Mouse (Mus musculus) 3T3-L1 (cell line): Measurements from ENCODE around the gene Atrn.

ENCODE experiments used
- DNase-seq: peaks from one replicate; pipeline ENCODE4 v3.0.0-alpha.2; 2015; ENCODE audit warnings: low read depth, low spot score

Gene Atrn

DNA sequence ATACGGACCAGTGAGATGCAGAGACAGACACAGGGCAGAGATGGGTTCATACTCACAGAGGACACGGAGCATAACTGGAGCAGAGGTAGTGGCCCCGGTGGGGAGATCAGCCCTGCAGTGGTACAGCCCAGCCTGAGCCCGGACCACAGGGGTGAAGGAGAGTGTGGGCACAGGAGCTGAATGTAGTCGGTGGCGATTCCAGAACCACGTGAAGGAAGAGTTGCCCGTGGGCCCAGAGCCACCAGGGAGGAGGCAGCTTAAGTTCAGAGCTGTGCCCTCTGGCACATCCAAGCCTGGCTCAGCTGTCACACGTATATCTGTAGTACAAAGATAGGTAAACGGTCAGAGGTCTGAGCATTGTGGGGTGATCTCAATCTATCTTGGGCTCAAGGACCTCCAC is 166.2 kb downstream of the Atrn start:
- DNase-seq: no peak
